Mouse (Mus musculus): ENCODE measurements around the gene Olfr1467. TPM values are rescaled to one million over a fixed set of nuclear protein-coding genes. Genes with fewer than 3 reads are reported as not detected.

Gene Olfr1467
- polyA plus RNA-seq (2014; fragmentation: Nextera tagmentation; extraction: Ambion mirVana) = not detected in 2 replicates

DNA sequence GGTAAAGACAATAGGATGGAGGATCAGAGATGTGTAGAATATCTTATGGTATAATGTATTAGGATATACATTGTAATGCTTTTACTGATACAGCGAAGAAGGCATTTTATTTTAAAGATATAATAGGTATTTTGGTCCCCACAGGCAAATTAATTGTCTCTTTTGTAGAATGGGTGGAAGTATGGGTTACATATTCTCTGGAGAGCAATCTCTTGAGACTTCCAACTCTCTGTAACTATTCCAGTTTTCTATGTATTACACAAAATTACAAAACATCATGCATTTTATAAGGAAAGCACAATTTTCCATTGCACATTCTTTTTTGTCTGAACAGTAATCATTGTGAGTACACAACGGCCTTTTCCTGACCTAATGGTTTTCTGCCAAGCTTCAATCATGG, at the start of gene Olfr1467:
Gene Olfr1467, plus strand, starts transcription at position 301 of the 400 bp plus-strand sequence.
- WGBS = 78% methylated on average over 2 of the region's 2 CpGs
- DNase-seq (ENCODE audit: low spot score) (no peak), ATAC-seq (replicated peaks; ENCODE audit: low FRiP score) (no peak)
- Histone ChIP-seq H3K9ac (ENCODE audit: low read length) (no peak within 1 kb of the TSS), H3K36me3 (ENCODE audit: control insufficient read depth, insufficient read depth, low read length) (no peaks in the 10 kb centered on the region), H3K4me2 (ENCODE audit: low read depth, low read length, severe bottlenecking) (no peak within 1 kb of the TSS), H3K4me3 (ENCODE audit: low read depth, low read length) (no peak within 1 kb of the TSS), H3K27ac (ENCODE audit: low read depth, low read length) (no peak within 1 kb of the TSS), H3K4me1 (replicated peaks; ENCODE audit: control insufficient read depth, insufficient read depth, low read length) (no peaks in the 10 kb centered on the region), H3K9me3 (ENCODE audit: control insufficient read depth, low read length) (no peaks in the 10 kb centered on the region; the same call in 1 of the 2 replicates), H3K27me3 (ENCODE audit: control insufficient read depth, insufficient read depth, low read length) (no peaks in the 10 kb centered on the region)

DNA sequence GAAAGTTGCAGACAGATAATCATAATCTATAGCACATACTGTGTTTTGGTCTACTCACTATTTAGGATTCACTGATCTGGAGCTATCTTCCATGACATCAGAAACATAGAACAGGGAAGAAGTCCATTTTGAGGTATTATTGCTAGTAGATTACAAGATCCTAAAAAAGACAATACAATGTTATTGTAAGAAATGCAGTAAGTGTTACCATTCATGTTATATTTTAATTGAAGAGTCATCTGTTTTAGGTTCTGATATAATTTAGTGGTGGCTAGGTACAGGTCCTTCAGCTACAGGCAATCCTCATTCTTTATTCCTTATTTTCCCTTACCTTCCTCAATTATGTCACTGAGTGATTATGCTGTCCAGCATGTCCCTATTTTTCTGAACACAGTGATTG, 46.6 kb upstream of the Olfr1467 start, which contains the start of gene Olfr1465:
Gene Olfr1465, minus strand, starts transcription at position 101 of the 400 bp plus-strand sequence.
- H3K36me3 ChIP-seq (ENCODE audit: control insufficient read depth, insufficient read depth, low read length) = no peaks in the 10 kb centered on the region
- no peak for DNase-seq (ENCODE audit: low spot score)
- H3K27ac ChIP-seq (ENCODE audit: low read depth, low read length) = no peak within 1 kb of the TSS
- no peak within 1 kb of the TSS for H3K9ac ChIP-seq (ENCODE audit: low read length)
- ATAC-seq (replicated peaks; ENCODE audit: low FRiP score) = no peak
- H3K9me3 ChIP-seq (ENCODE audit: control insufficient read depth, low read length) = peaks cover 3% of the 10 kb centered on the region; the same call in 1 of the 2 replicates
- H3K4me1 ChIP-seq (replicated peaks; ENCODE audit: control insufficient read depth, insufficient read depth, low read length) = no peaks in the 10 kb centered on the region
- H3K4me3 ChIP-seq (ENCODE audit: low read depth, low read length) = no peak within 1 kb of the TSS
- no peak within 1 kb of the TSS for H3K4me2 ChIP-seq (ENCODE audit: low read depth, low read length, severe bottlenecking)
- H3K27me3 ChIP-seq (ENCODE audit: control insufficient read depth, insufficient read depth, low read length) = no peaks in the 10 kb centered on the region

DNA sequence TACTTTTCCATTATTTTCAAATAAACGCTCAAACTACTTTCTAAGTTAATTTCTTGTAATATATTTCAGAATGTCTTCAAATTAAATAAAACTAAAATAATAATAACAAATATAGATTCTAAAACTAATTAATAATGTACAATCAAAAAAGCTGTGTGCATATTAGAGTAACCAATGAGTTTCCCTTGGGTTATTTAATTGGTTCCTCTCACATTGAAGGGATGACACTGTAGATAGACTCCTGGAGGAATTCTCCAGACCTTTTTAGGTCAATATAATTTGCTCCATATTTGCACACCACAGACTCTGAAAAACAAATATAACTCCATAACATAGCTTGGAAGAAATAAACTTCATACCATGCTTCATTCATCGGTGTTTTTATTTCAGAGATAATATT, 23.5 kb upstream of the Olfr1467 start, which contains the start of gene Olfr1466:
Gene Olfr1466, plus strand, starts transcription at position 301 of the 400 bp plus-strand sequence.
- no peak for DNase-seq (ENCODE audit: low spot score)
- no peak for ATAC-seq (replicated peaks; ENCODE audit: low FRiP score)
- Histone ChIP-seq H3K4me3 (ENCODE audit: low read depth, low read length) (no peak within 1 kb of the TSS), H3K4me2 (ENCODE audit: low read depth, low read length, severe bottlenecking) (no peak within 1 kb of the TSS), H3K27ac (ENCODE audit: low read depth, low read length) (no peak within 1 kb of the TSS), H3K9ac (ENCODE audit: low read length) (no peak within 1 kb of the TSS), H3K9me3 (ENCODE audit: control insufficient read depth, low read length) (peaks cover 5% of the 10 kb centered on the region; the same call in 1 of the 2 replicates), H3K4me1 (replicated peaks; ENCODE audit: control insufficient read depth, insufficient read depth, low read length) (no peaks in the 10 kb centered on the region), H3K27me3 (ENCODE audit: control insufficient read depth, insufficient read depth, low read length) (no peaks in the 10 kb centered on the region), H3K36me3 (ENCODE audit: control insufficient read depth, insufficient read depth, low read length) (no peaks in the 10 kb centered on the region)
- 89% methylated on average over 2 of the region's 2 CpGs for WGBS

DNA sequence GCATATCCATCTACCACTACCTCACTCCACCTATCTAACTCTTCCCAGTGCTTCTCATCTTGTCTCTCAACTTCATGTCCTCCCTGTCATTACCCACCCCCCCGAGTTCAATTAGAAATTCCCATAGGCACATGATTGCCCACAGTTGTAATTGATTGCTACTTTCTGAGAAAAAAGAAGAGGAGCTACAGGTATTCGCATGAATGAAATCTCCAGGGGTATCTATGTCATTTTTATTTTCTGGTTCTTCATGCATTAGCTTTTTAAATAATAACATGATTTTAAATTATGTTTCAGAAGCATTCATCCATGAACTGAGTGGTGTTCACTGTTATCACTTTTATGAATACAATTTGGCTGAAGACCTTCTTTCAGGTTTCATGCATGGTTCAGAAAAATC, 45.5 kb downstream of the Olfr1467 start, which contains the start of gene Olfr1469:
Gene Olfr1469, plus strand, starts transcription at position 301 of the 400 bp plus-strand sequence.
- no peak within 1 kb of the TSS for H3K9ac ChIP-seq (ENCODE audit: low read length)
- ATAC-seq (replicated peaks; ENCODE audit: low FRiP score) = no peak
- H3K4me1 ChIP-seq (replicated peaks; ENCODE audit: control insufficient read depth, insufficient read depth, low read length) = no peaks in the 10 kb centered on the region
- no peaks in the 10 kb centered on the region; the same call in 1 of the 2 replicates for H3K9me3 ChIP-seq (ENCODE audit: control insufficient read depth, low read length)
- H3K27ac ChIP-seq (ENCODE audit: low read depth, low read length) = no peak within 1 kb of the TSS
- no peak for DNase-seq (ENCODE audit: low spot score)
- H3K4me3 ChIP-seq (ENCODE audit: low read depth, low read length) = no peak within 1 kb of the TSS
- H3K36me3 ChIP-seq (ENCODE audit: control insufficient read depth, insufficient read depth, low read length) = no peaks in the 10 kb centered on the region
- H3K4me2 ChIP-seq (ENCODE audit: low read depth, low read length, severe bottlenecking) = no peak within 1 kb of the TSS
- 83% methylated on average over 2 of the region's 2 CpGs for WGBS
- H3K27me3 ChIP-seq (ENCODE audit: control insufficient read depth, insufficient read depth, low read length) = no peaks in the 10 kb centered on the region

Other genes starting within 250 kb of the Olfr1467 start
- not detected in 2 replicates for gene Olfr1459, start 212.7 kb upstream of the Olfr1467 start, polyA plus RNA-seq (2014; fragmentation: Nextera tagmentation; extraction: Ambion mirVana)
- gene Olfr1461, start 199.2 kb upstream of the Olfr1467 start, polyA plus RNA-seq (2014; fragmentation: Nextera tagmentation; extraction: Ambion mirVana) = not detected in 2 replicates
- gene Olfr1462, start 176.5 kb upstream of the Olfr1467 start, polyA plus RNA-seq (2014; fragmentation: Nextera tagmentation; extraction: Ambion mirVana) = not detected in 2 replicates
- gene Olfr1463, start 130.9 kb upstream of the Olfr1467 start, polyA plus RNA-seq (2014; fragmentation: Nextera tagmentation; extraction: Ambion mirVana) = not detected in 2 replicates
- gene Olfr1465, start 46.7 kb upstream of the Olfr1467 start, polyA plus RNA-seq (2014; fragmentation: Nextera tagmentation; extraction: Ambion mirVana) = not detected in 2 replicates
- not detected in 2 replicates for gene Olfr1466, start 23.4 kb upstream of the Olfr1467 start, polyA plus RNA-seq (2014; fragmentation: Nextera tagmentation; extraction: Ambion mirVana)
- not detected in 2 replicates for gene Olfr1469, start 45.6 kb downstream of the Olfr1467 start, polyA plus RNA-seq (2014; fragmentation: Nextera tagmentation; extraction: Ambion mirVana)
- not detected in 2 replicates for gene Olfr1471, start 81.2 kb downstream of the Olfr1467 start, polyA plus RNA-seq (2014; fragmentation: Nextera tagmentation; extraction: Ambion mirVana)
- gene Olfr1472, start 93.8 kb downstream of the Olfr1467 start, polyA plus RNA-seq (2014; fragmentation: Nextera tagmentation; extraction: Ambion mirVana) = not detected in 2 replicates
- gene Olfr1474, start 107.3 kb downstream of the Olfr1467 start, polyA plus RNA-seq (2014; fragmentation: Nextera tagmentation; extraction: Ambion mirVana) = not detected in 2 replicates
- not detected in 2 replicates for gene Olfr1475, start 118.0 kb downstream of the Olfr1467 start, polyA plus RNA-seq (2014; fragmentation: Nextera tagmentation; extraction: Ambion mirVana)
- not detected in 2 replicates for gene Olfr1477, start 138.3 kb downstream of the Olfr1467 start, polyA plus RNA-seq (2014; fragmentation: Nextera tagmentation; extraction: Ambion mirVana)
- not detected in 2 replicates for gene Olfr1480, start 165.7 kb downstream of the Olfr1467 start, polyA plus RNA-seq (2014; fragmentation: Nextera tagmentation; extraction: Ambion mirVana)
- gene Olfr1484, start 221.3 kb downstream of the Olfr1467 start, polyA plus RNA-seq (2014; fragmentation: Nextera tagmentation; extraction: Ambion mirVana) = not detected in 2 replicates

Measured in forebrain, embryonic 11.5 days (tissue).